Mouse (Mus musculus) frontal cortex, postnatal 14 days (tissue): ENCODE results near the gene 1300017J02Rik.
A peak's percentile ranks its signal among the peaks of the same experiment; 100 is the strongest.

Experiments used
- DNase-seq, 2 experiments: peaks; one replicate each; pipeline ENCODE4 v3.0.0; 2022; ENCODE audit warnings: low spot score in 2 of 2

1300017J02Rik gene

DNA sequence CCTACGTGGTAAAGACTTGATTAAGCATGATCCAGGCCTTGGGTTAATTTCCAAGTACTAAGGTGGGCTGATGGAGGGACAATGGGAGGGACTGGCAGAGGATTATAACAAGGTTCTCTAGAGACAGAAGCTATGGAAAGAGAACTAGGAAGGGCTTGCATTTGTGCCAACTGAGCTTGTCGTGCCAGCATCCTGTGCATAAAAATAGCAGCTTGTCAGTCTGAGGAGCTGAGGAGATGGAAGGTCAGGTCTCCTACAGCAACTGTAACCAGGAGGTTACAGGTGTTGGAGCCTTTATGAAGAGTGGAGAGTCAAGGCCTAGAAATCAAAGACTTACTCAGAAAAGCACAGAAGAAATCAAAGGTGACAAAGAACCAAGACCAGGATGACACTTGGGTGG lies 91.3 kb downstream of the 1300017J02Rik start:
- no peak for DNase-seq

DNA sequence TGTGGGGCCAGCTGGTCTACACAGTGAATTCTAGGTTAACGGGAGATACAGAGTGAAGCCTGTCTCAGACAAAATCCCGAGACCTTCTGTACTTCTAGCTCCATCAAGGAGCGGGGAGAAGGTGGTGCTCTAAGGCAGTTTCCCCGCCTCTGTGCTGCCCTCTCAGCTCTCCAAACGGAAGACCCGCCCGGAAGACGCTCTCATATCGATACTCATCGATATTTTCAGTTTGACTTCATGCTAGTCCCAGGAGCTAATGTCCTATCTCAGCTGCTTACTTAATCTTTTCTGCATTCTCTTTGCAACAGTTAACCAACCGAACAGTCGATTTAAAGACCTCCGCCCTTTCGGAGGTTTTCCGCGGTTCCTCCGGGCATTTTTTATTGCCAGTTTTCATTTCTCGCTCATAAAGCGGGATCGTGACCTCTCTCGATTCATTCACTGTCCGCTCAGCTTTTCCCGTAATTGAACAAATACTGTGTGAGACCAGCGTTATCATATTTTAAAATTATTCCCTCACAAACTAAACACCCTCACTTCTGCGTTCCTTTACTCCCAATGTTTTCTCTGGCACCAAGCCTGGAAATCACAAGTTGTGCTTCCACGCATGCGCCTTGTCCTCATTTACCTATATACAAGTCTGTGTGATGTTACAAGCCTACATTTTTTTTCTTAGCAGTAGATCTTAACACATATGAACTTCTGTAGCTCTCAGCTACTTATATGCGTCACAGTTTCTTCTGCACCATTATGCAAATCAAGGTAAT lies 92.0 kb downstream of the 1300017J02Rik start:
- no peak for DNase-seq

DNA sequence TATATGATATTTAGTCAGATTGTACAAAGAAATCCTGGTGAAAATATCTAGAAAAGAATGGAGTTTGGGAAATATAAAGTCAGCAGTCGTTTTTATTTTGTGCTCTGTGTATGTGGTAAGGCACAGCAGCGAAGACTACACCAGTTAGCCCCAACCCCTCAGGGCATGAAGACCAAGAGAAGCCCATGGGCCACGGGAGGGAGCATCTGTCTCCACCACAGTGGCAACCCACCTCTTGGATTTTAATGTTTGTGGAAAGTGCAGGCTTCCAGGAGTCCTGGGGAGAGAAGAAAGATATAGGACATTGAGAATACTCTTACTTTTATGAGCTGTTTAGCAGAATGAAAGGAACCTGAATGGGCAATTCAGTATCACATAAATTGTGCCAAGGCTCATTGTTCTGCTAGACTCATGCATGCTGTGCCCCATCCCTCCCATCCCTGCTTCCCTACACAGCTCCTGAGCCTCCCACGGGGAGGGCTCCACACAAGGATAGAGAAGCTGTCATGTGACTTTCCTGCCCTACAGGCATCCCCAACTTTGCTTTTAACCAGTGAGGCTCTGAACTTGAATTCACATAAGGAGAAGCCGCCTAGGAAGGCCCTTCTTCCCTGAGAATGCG lies 96.0 kb downstream of the 1300017J02Rik start:
- DNase-seq: no peak

DNA sequence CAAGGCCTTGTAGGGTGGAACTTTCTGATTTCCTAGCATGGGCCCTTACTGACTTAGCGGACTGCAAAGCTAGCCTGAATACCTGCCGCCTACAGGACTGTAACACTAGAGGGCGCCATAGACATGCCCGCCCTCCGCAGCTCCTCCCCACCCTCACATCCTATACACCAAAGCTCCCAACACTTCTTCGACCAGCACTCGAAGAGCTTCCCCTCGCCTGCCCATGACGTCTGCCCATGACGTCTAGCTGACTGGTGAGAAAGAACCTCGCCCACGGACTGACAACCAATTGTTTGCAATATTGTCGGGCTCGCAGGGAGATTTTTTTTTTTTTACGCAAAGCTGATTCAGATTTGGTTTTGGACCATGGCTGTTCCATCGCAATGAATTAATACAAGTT lies 97.0 kb downstream of the 1300017J02Rik start:
- peak in 1 of 2 experiments; percentile 39 for DNase-seq

DNA sequence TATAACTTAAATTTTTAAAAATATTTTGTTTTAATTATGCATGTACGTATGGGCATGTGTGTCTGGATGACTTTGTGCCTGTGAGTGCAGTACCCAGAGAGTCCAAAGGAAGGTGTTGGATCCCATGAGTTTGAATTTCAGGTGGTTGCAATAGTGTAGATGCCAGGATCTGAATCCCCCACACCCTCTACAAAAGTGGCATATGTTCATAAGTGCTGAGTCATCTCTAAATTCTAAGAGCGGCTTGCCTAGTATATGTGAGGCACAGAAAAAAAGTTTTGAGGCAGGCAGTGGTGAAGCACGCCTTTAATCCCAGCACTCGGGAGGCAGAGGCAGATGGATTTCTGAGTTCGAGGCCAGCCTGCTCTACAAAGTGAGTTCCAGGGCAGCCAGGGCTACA lies 99.1 kb downstream of the 1300017J02Rik start:
- DNase-seq: no peak

DNA sequence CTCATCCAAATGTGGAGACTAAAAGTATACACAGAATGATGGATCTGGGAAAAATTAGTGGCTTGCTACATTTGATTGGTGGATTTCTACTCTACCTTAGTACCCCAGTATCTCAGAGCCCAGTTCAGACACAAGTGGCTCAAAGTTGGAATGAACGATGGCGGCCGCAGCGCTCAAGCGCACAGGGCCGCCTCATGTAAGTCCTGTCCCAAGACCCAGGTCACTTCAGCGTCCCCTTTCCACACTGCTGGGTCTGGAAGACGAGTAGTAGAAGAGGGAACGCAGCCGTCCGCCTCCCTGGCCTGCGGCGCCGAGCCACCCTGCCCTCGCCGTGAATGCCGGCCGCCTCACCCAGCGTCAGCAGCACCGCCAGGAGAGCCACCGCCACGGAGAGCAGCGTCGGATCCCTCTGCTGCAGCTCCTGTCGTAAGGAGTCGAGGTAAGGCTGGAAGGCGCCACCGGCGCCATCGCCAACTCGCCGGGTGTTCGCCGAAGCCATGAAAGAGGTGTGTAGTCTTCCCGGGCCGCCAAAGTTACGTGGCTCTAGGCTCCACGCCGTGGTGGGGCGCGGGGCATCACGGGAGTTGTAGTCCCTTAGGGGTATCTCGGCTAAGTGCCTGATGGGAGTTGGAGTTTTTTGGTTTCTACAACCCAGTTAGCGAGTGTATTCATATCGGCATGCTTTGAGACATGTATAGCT lies 103.2 kb downstream of the 1300017J02Rik start, which contains the start of gene Srprb:
Srprb (minus strand) TSS at position 577 of the 700 bp plus-strand sequence.
- peak; percentile 83 to 89 for DNase-seq
